Mouse (Mus musculus): ENCODE data around the gene Gm45213. TPM values are rescaled to one million over a fixed set of nuclear protein-coding genes. Genes with fewer than 3 reads are reported as not detected.

Gene Gm45213
- polyA plus RNA-seq, 1 experiment from 2014 or later, result not detected

DNA sequence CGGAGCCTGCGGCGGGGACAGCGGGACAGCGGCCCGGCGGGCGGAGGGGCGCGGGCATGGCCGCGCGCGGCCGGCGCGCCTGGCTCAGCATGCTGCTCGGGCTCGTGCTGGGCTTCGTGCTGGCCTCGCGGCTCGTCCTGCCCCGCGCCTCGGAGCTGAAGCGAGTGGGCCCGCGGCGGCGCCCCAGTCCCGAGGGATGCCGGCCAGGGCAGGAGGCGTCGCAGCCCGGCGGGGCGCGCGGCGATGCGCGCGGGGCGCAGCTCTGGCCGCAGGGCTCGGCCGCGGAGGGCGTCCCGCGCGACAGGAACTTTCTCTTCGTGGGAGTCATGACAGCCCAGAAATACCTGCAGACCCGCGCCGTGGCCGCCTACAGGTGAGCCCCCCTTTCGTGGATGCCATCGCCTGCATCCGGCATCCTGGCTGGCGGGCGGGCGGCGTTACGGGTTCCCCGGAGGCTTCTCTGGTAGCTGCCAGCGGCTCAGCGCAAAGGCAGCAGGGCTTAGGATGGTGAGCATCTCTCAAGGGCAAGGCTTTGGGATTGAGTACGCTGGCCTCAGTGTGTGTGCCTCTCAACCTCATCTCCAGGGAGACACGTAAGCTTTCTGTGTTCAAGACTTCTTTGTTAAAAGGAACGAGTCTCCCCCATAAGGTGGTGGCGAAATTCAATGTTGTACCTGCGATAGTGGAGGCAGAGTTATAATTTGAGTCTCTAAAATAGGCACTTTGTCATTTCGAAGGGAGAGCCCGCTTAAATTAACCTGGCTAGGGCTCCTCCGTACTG is 66.6 kb downstream of the Gm45213 start:
- no peaks in the 10 kb centered on the region for H3K27me3 ChIP-seq
- 0 out of 2 replicates have a peak, but pooled peaks cover 4% of the 10 kb centered on the region for H3K36me3 ChIP-seq
- under 1% methylated on average over 59 of the region's 77 CpGs for WGBS
- peak overlapping the region; percentile 93 for H3K4me3 ChIP-seq
- peak overlapping the region; percentile 98 for H3K9ac ChIP-seq
- no peaks in the 10 kb centered on the region for H3K9me3 ChIP-seq
- peak overlapping the region; percentile 84 for H3K4me2 ChIP-seq
- peaks cover 42% of the 10 kb centered on the region for H3K4me1 ChIP-seq
- no peak for ATAC-seq (ENCODE audit: insufficient number of reproducible peaks, insufficient read depth, low FRiP score, low TSS enrichment, low read depth)
- H3K27ac ChIP-seq, result peak overlapping the region; percentile 85

DNA sequence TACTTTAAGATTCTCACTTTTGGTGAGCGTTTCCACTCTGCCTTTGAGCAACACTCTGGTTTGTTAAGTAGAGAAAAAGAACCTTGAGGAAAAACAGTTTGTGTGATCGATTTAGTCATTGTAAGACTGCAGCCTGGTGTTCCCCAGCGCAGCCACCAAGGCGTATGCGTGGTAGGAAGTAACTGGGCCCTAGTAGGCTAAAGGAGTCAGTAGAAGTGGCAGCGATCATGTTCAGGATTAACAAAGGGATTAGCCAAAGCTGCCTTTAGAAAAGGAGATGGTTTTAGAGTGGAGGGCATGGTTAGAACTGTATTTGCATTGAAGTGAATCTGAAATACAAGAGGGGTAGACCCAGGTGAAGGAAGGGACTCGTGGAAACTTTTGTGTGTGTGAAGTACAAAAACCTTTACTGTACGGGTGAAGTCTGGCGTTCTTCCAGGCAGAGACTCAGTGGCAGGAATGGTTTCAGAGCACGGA is 67.3 kb downstream of the Gm45213 start:
- WGBS, result 2% methylated on average over 10 of the region's 10 CpGs
- H3K27ac ChIP-seq, result peak overlapping the region; percentile 85
- ATAC-seq (ENCODE audit: insufficient number of reproducible peaks, insufficient read depth, low FRiP score, low TSS enrichment, low read depth), result no peak
- peaks cover 49% of the 10 kb centered on the region for H3K4me1 ChIP-seq
- H3K9me3 ChIP-seq, result no peaks in the 10 kb centered on the region
- H3K4me3 ChIP-seq, result peak overlapping the region; percentile 93
- 0 out of 2 replicates have a peak, but pooled peaks cover 4% of the 10 kb centered on the region for H3K36me3 ChIP-seq
- no peaks in the 10 kb centered on the region for H3K27me3 ChIP-seq
- H3K9ac ChIP-seq, result peak overlapping the region; percentile 98
- H3K4me2 ChIP-seq, result peak overlapping the region; percentile 84

- H3K27me3 ChIP-seq, result no peaks in the 10 kb centered on the region
- H3K4me3 ChIP-seq, result peak overlapping the region; percentile 93
- no peak for ATAC-seq (ENCODE audit: insufficient number of reproducible peaks, insufficient read depth, low FRiP score, low TSS enrichment, low read depth)
- H3K9ac ChIP-seq, result peak overlapping the region; percentile 98
- WGBS, result 54% methylated on average over 10 of the region's 10 CpGs
- H3K27ac ChIP-seq, result peak overlapping the region; percentile 85
- H3K36me3 ChIP-seq, result 0 out of 2 replicates have a peak, but pooled peaks cover 4% of the 10 kb centered on the region
- H3K4me1 ChIP-seq, result peaks cover 54% of the 10 kb centered on the region
- no peaks in the 10 kb centered on the region for H3K9me3 ChIP-seq
- peak overlapping the region; percentile 84 for H3K4me2 ChIP-seq
These were observed 67.8 kb downstream of the Gm45213 start for GRCm38 (mm10) chr7:66111211-66111610.

Other genes starting within 250 kb of the Gm45213 start
- 6.2 and 7.4 TPM in 2 replicates for gene Pcsk6, start 181.9 kb upstream of the Gm45213 start, polyA plus RNA-seq (2015; fragmentation: Nextera tagmentation; extraction: Ambion mirVana)
- 179 and 209 TPM in 2 replicates for gene Snrpa1, start 15.4 kb downstream of the Gm45213 start, polyA plus RNA-seq (2015; fragmentation: Nextera tagmentation; extraction: Ambion mirVana)
- 111 and 113 TPM in 2 replicates for gene Selenos, start 36.0 kb downstream of the Gm45213 start, polyA plus RNA-seq (2015; fragmentation: Nextera tagmentation; extraction: Ambion mirVana)
- gene Chsy1, start 65.9 kb downstream of the Gm45213 start, polyA plus RNA-seq (2015; fragmentation: Nextera tagmentation; extraction: Ambion mirVana), result 22.7 and 24.4 TPM in 2 replicates